Mouse (Mus musculus): ENCODE results near the gene Hipk3.

- TF ChIP-seq CTCF (IDR thresholded peaks at IDR 0.05; ENCODE audit: extremely low read depth, insufficient read depth, low read length) (no peak), POLR2A (IDR thresholded peaks at IDR 0.05; ENCODE audit: extremely low read depth, insufficient read depth, low read length) (no peak)
Observed at GRCm38 (mm10) chr2:104460021-104460420, 34.2 kb downstream of the Hipk3 start.

All from cortical plate, adult 2 months (tissue).